Mouse (Mus musculus) C2C12 (cell line): ENCODE data around the gene Bend5.

Source experiments
- CEBPB ChIP-seq: IDR thresholded peaks from one replicate; pipeline ENCODE4 v1.6.1; 2011; ENCODE audit warnings: low read depth, mild to moderate bottlenecking, control low read depth, moderate library complexity
- CTCF ChIP-seq: IDR thresholded peaks from one replicate; pipeline ENCODE4 v1.5.1; 2011; ENCODE audit not compliant: control insufficient read depth, insufficient read depth, insufficient read length
- FOSL1 ChIP-seq: IDR thresholded peaks from one replicate; pipeline ENCODE4 v1.8.0; 2011; ENCODE audit warnings: mild to moderate bottlenecking, low read length; ENCODE audit not compliant: poor library complexity, insufficient read depth, severe bottlenecking
- MAX ChIP-seq: IDR thresholded peaks from one replicate; pipeline ENCODE4 v1.6.1; 2011; ENCODE audit warnings: mild to moderate bottlenecking, control low read depth
- MYOD1 ChIP-seq: IDR thresholded peaks from one replicate; pipeline ENCODE4 v1.6.1; 2011; ENCODE audit warnings: low read depth; ENCODE audit not compliant: control insufficient read depth, insufficient read length
- MYOG ChIP-seq: IDR thresholded peaks from one replicate; pipeline ENCODE4 v1.6.1; 2011; ENCODE audit not compliant: control insufficient read depth, insufficient read length; ENCODE audit errors: extremely low read depth
- USF1 ChIP-seq: IDR thresholded peaks from one replicate; pipeline ENCODE4 v1.6.1; 2011; ENCODE audit warnings: low read depth, mild to moderate bottlenecking, control low read depth, moderate library complexity

DNA sequence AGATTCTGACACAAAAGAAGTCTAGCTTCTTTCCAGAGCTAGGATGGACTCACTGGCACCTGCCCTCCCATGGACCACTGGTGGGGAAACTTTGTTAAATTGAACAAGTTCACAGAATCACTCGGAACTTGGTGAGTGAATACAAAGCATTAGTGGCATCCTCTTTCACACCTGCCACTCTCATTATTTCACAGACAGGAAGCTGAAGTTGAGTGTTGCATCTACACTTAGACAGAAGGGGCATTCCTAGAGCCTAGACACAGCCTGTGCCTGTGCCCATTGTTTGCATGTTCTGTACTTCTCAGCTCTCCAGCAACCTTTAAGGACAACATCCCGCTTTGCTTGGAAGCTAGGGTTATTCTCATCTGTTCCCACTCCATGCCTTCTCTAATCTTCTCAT, 90.1 kb downstream of the Bend5 start:
- TF ChIP-seq CTCF (no peak), MYOD1 (no peak), USF1 (no peak), CEBPB (no peak), MYOG (no peak), MAX (no peak), FOSL1 (no peak)
